Comparison of ENCODE assay signal across 15 mouse cellular contexts in genomic region chr8:8826801-8827200, GRCm38 (mm10).
DNase-seq lines count a peak whose midpoint lies in the region; ATAC-seq and TF ChIP-seq lines count a peak whose summit lies in the region.
"Had no signal": no experiment of that assay in that cellular context is flagged by ENCODE, and none has a peak within 500 bp of the region (broad histone marks: within the 10 kb centered on the region; RNA-seq: fewer than 3 reads in every experiment).

No protein-coding gene starts in this region.

- H3K9ac ChIP-seq in hindbrain, postnatal 0 days (replicated peaks; ENCODE audit: low read length): no peak overlapping the region
- H3K9ac ChIP-seq: heart, embryonic 13.5 days; limb, embryonic 12.5 days had no signal

- TF ChIP-seq CTCF in hindbrain, postnatal 0 days (IDR thresholded peaks at IDR 0.05; ENCODE audit: low read depth): no peak
- no peak for TF ChIP-seq CTCF in left cerebral cortex, adult 2 months (IDR thresholded peaks at IDR 0.05)

- no peaks in the 10 kb centered on the region for H3K9me3 ChIP-seq in hindbrain, postnatal 0 days (ENCODE audit: low read length)
- no peaks in the 10 kb centered on the region for H3K9me3 ChIP-seq in hindbrain, embryonic 10.5 days
- H3K9me3 ChIP-seq: heart, embryonic 13.5 days; limb, embryonic 12.5 days had no signal

- WGBS in hindbrain, postnatal 0 days: 52% methylated on average over 9 of the region's 9 CpGs
- WGBS in hindbrain, embryonic 10.5 days: 86% methylated on average over 9 of the region's 9 CpGs

- H3K4me2 ChIP-seq in hindbrain, postnatal 0 days (ENCODE audit: low read depth, low read length): no peak overlapping the region
- H3K4me2 ChIP-seq: heart, embryonic 13.5 days; limb, embryonic 12.5 days had no signal

- no peak for ATAC-seq in hindbrain, postnatal 0 days

- H3K4me1 ChIP-seq in hindbrain, postnatal 0 days (ENCODE audit: insufficient read depth, low read length): no peaks in the 10 kb centered on the region
- H3K4me1 ChIP-seq in hindbrain, embryonic 10.5 days (replicated peaks): peaks cover 8% of the 10 kb centered on the region

- peak; percentile 31 for DNase-seq in hindbrain, postnatal 0 days (ENCODE audit: low spot score)
- DNase-seq in hindbrain, embryonic 10.5 days (ENCODE audit: low spot score): no peak
- DNase-seq in gastrocnemius, adult 18-20 months (ENCODE audit: low spot score): peak; percentile 40
- DNase-seq in heart, adult 8-10 months (ENCODE audit: low spot score): peak; percentile 67
- DNase-seq in lung, postnatal 14 days: peak; percentile 49
- no peak for DNase-seq in left cerebral cortex, adult 2 months (ENCODE audit: extremely low spot score in 1 of 2, low spot score in 2 of 2)
- DNase-seq in left cerebral cortex, adult 8-10 months (ENCODE audit: low spot score in 2 of 2): no peak
- DNase-seq in frontal cortex, postnatal 36 days (ENCODE audit: low spot score in 2 of 2): no peak
- DNase-seq: cerebellum, postnatal 36 days; kidney, adult 11 months had no signal

- H3K36me3 ChIP-seq in hindbrain, postnatal 0 days (ENCODE audit: insufficient read depth, low read length): no peaks in the 10 kb centered on the region
- H3K36me3 ChIP-seq in hindbrain, embryonic 10.5 days: no peaks in the 10 kb centered on the region
- H3K36me3 ChIP-seq: heart, embryonic 13.5 days; limb, embryonic 12.5 days had no signal

- no peak overlapping the region for H3K27ac ChIP-seq in hindbrain, postnatal 0 days
- no peak overlapping the region for H3K27ac ChIP-seq in hindbrain, embryonic 10.5 days
- H3K27ac ChIP-seq in left cerebral cortex, adult 2 months: no peak overlapping the region
- H3K27ac ChIP-seq: heart, embryonic 13.5 days; limb, embryonic 12.5 days; macrophage had no signal

- no peaks in the 10 kb centered on the region for H3K27me3 ChIP-seq in hindbrain, postnatal 0 days (ENCODE audit: insufficient read depth, low read length)
- H3K27me3 ChIP-seq in hindbrain, embryonic 10.5 days (ENCODE audit: insufficient read depth, poor library complexity, severe bottlenecking): no peaks in the 10 kb centered on the region
- H3K27me3 ChIP-seq: CH12.LX; heart, embryonic 13.5 days; limb, embryonic 12.5 days had no signal

- no peak overlapping the region for H3K4me3 ChIP-seq in hindbrain, postnatal 0 days (ENCODE audit: low read length)
- no peak overlapping the region for H3K4me3 ChIP-seq in hindbrain, embryonic 10.5 days
- H3K4me3 ChIP-seq in left cerebral cortex, adult 2 months: no peak overlapping the region
- H3K4me3 ChIP-seq: erythroblast, embryonic 14.5 days; heart, embryonic 13.5 days; limb, embryonic 12.5 days had no signal

- intact Hi-C loops in left cerebral cortex, adult 2 months (cut with DNase I): no loop called here

Comparison
In these comparisons a context has a peak if more than half of its experiments do, and no peak if none do; other contexts are left out.
1. DNase-seq: peak in hindbrain, postnatal 0 days (single experiment), gastrocnemius, adult 18-20 months (single experiment), heart, adult 8-10 months (single experiment) and lung, postnatal 14 days (single experiment); none in hindbrain, embryonic 10.5 days (single experiment), left cerebral cortex, adult 2 months (0 of 2), left cerebral cortex, adult 8-10 months (0 of 2) and frontal cortex, postnatal 36 days (0 of 2).